8 mouse cellular contexts compared by ENCODE assay signal in the genomic region with DNA sequence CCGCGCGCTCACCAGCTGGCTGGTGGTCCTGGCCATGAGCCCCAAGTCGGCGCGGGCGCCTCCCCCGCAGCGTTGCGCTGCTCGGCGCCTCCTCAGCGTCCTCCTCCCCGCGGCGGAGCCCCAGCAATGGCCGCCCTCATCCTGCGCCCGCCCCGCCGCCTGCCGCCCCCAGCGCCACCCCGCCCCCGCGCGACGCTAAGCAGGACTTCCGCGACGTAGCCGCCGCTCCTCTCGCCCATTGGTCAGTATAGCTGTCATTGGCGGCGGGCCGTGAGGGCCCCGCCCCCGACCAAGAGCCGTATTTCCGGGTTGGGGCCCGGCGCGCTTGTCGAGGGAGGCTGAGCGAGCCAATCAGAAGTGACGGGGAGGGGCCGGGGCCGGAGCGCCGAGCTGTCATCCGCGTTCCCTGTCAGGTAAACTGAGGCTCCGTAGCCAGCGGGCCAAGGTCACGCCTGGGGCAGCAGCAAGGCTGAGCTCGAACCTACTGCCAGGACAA. TPM values are rescaled to one million over a fixed set of nuclear protein-coding genes. Genes with fewer than 3 reads are reported as not detected.
DNase-seq lines count a peak whose midpoint lies in the region; ATAC-seq and TF ChIP-seq lines count a peak whose summit lies in the region.

No protein-coding gene starts in this region.

- TF ChIP-seq EP300 in ES-Bruce4 (IDR thresholded peaks at IDR 0.05; ENCODE audit: insufficient read depth, low read depth, low read length), result no peak

- no peaks in the 10 kb centered on the region for H3K9me3 ChIP-seq in ES-Bruce4 (replicated peaks; ENCODE audit: control insufficient read depth, insufficient read depth, low read length, poor library complexity, severe bottlenecking)
- no peaks in the 10 kb centered on the region for H3K9me3 ChIP-seq in forebrain, embryonic 13.5 days (replicated peaks)
- no peaks in the 10 kb centered on the region for H3K9me3 ChIP-seq in neural tube, embryonic 15.5 days (replicated peaks)

- ATAC-seq in cerebellum, adult (ENCODE audit: insufficient number of reproducible peaks, low FRiP score, low TSS enrichment), result peak; percentile 98
- ATAC-seq in forebrain, embryonic 13.5 days, result peak; percentile 98
- peak; percentile 99 for ATAC-seq in neural tube, embryonic 15.5 days (ENCODE audit: low FRiP score)

- TF ChIP-seq POLR2A in ES-Bruce4 (IDR thresholded peaks at IDR 0.05; ENCODE audit: insufficient read depth, low read length), result no peak

- intact Hi-C loops in heart, postnatal 14 days (cut with DNase I), result loop anchor here (2.0 kb wide), 1 partner anchor 69 kb away; the partner anchor contains the start of gene Kctd5

- peak; percentile 98 for DNase-seq in heart, postnatal 14 days
- peak; percentile 98 for DNase-seq in layer of hippocampus, adult 11-12 months (ENCODE audit: low spot score)
- peak; percentile 97 for DNase-seq in lung, adult 18-20 months
- peak; percentile 97 for DNase-seq in testis, postnatal 14 days (ENCODE audit: low spot score)

- peak overlapping the region; percentile 99 for H3K4me3 ChIP-seq in ES-Bruce4 (ENCODE audit: low read depth, low read length)
- peak overlapping the region; percentile 99 for H3K4me3 ChIP-seq in forebrain, embryonic 13.5 days
- peak overlapping the region; percentile 95 for H3K4me3 ChIP-seq in neural tube, embryonic 15.5 days (replicated peaks)

- H3K36me3 ChIP-seq in ES-Bruce4 (ENCODE audit: control insufficient read depth, insufficient read depth, low read length, poor library complexity, severe bottlenecking), result no peaks in the 10 kb centered on the region
- H3K36me3 ChIP-seq in forebrain, embryonic 13.5 days (ENCODE audit: poor library complexity, severe bottlenecking), result no peaks in the 10 kb centered on the region; the same call in 1 of the 2 replicates
- no peaks in the 10 kb centered on the region for H3K36me3 ChIP-seq in neural tube, embryonic 15.5 days

- no peaks in the 10 kb centered on the region for H3K4me1 ChIP-seq in ES-Bruce4 (ENCODE audit: control insufficient read depth, insufficient read depth, low read length)
- peaks cover 27% of the 10 kb centered on the region for H3K4me1 ChIP-seq in forebrain, embryonic 13.5 days
- H3K4me1 ChIP-seq in neural tube, embryonic 15.5 days, result peaks cover 36% of the 10 kb centered on the region

- TF ChIP-seq CTCF in ES-Bruce4 (IDR thresholded peaks at IDR 0.05; ENCODE audit: low read depth, low read length), result no peak

- WGBS in forebrain, embryonic 13.5 days, result under 1% methylated on average over 55 of the region's 57 CpGs
- WGBS in neural tube, embryonic 15.5 days, result under 1% methylated on average over 54 of the region's 57 CpGs

- peak overlapping the region; percentile 96 for H3K9ac ChIP-seq in ES-Bruce4 (ENCODE audit: low read depth, poor library complexity, severe bottlenecking)
- H3K9ac ChIP-seq in forebrain, embryonic 13.5 days, result peak overlapping the region; percentile 93
- H3K9ac ChIP-seq in neural tube, embryonic 15.5 days (replicated peaks), result peak overlapping the region; percentile 91

- H3K27me3 ChIP-seq in ES-Bruce4 (ENCODE audit: control insufficient read depth, insufficient read depth, low read length, poor library complexity, severe bottlenecking), result no peaks in the 10 kb centered on the region
- no peaks in the 10 kb centered on the region for H3K27me3 ChIP-seq in forebrain, embryonic 13.5 days
- no peaks in the 10 kb centered on the region for H3K27me3 ChIP-seq in neural tube, embryonic 15.5 days (replicated peaks)

- peak overlapping the region; percentile 89 for H3K4me2 ChIP-seq in forebrain, embryonic 13.5 days
- H3K4me2 ChIP-seq in neural tube, embryonic 15.5 days, result peak overlapping the region; percentile 70

- H3K27ac ChIP-seq in ES-Bruce4 (ENCODE audit: insufficient read depth, low read length), result no peak overlapping the region
- peak overlapping the region; percentile 85 for H3K27ac ChIP-seq in forebrain, embryonic 13.5 days
- peak overlapping the region; percentile 91 for H3K27ac ChIP-seq in neural tube, embryonic 15.5 days (replicated peaks)

RNA-seq across cellular contexts. Expression of gene Pdpk1, which starts 9.3 kb away (rescaled TPM):
- 44.7 and 45.0 TPM in 2 replicates for polyA plus RNA-seq in ES-Bruce4 (2011; ENCODE audit: insufficient read depth, insufficient read length, low read depth, missing spikeins)
- 49.7 and 54.1 TPM in 2 replicates for polyA plus RNA-seq in forebrain, embryonic 13.5 days (2015; fragmentation: Nextera tagmentation; extraction: Ambion mirVana)
- total RNA-seq in heart, postnatal 14 days (2021), result 10 to 100 TPM; 46.2 to 47.8 TPM
- polyA plus RNA-seq in neural tube, embryonic 15.5 days (2015; fragmentation: Nextera tagmentation; extraction: Ambion mirVana), result 63.9 and 68.9 TPM in 2 replicates

RNA-seq across cellular contexts. Expression of gene Amdhd2, which starts 22.1 kb away (rescaled TPM):
- 25.3 and 30.4 TPM in 2 replicates for polyA plus RNA-seq in ES-Bruce4 (2011; ENCODE audit: insufficient read depth, insufficient read length, low read depth, missing spikeins)
- 30.1 and 31.8 TPM in 2 replicates for polyA plus RNA-seq in forebrain, embryonic 13.5 days (2015; fragmentation: Nextera tagmentation; extraction: Ambion mirVana)
- 10 to 100 TPM; 12.2 to 12.7 TPM for total RNA-seq in heart, postnatal 14 days (2021)
- 35.7 and 37.8 TPM in 2 replicates for polyA plus RNA-seq in neural tube, embryonic 15.5 days (2015; fragmentation: Nextera tagmentation; extraction: Ambion mirVana)

RNA-seq across cellular contexts. Expression of gene Atp6v0c, which starts 28.0 kb away (rescaled TPM):
- 254 and 307 TPM in 2 replicates for polyA plus RNA-seq in ES-Bruce4 (2011; ENCODE audit: insufficient read depth, insufficient read length, low read depth, missing spikeins)
- polyA plus RNA-seq in forebrain, embryonic 13.5 days (2015; fragmentation: Nextera tagmentation; extraction: Ambion mirVana), result 602 and 648 TPM in 2 replicates
- total RNA-seq in heart, postnatal 14 days (2021), result 100 to 1,000 TPM; 241 to 249 TPM
- polyA plus RNA-seq in neural tube, embryonic 15.5 days (2015; fragmentation: Nextera tagmentation; extraction: Ambion mirVana), result 1,457 and 1,659 TPM in 2 replicates
